Mouse (Mus musculus) liver, postnatal 0 days (tissue): ENCODE measurements around the gene Rbm47.

Source experiments
- CTCF ChIP-seq: sonication (generic); IDR thresholded peaks from 2 replicates; pipeline ENCODE4 v1.5.1; 2016; ENCODE audit warnings: antibody characterized with exemption, low read depth
- EP300 ChIP-seq: IDR thresholded peaks from 2 replicates; pipeline ENCODE4 v1.6.1; 2016; ENCODE audit warnings: antibody characterized with exemption, low read depth, mild to moderate bottlenecking

DNA sequence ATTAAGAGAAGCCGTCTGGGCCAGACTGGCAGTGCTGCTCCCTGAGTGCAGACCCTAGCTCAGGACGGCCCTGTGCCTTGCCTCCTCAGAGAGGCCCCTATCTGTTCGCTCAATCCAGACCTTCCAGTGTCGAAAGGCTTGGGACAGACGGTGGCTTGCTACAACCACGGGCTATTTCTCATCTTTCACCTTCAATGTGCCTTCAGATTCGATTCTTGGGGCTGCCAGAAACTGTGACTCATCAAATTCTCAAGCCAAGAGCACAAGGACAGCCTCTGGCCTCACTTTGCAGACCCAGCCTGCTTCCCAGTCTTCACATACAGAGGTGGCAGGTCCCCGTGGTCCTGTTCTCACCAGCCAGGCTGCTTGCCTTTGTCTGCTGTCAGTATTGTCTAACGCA is 82.9 kb downstream of the Rbm47 start:
- no peak for TF ChIP-seq CTCF
- no peak for TF ChIP-seq EP300
